Mouse (Mus musculus): ENCODE results near the gene Pex6. TPM values are rescaled to one million over a fixed set of nuclear protein-coding genes. Genes with fewer than 3 reads are reported as not detected.

Gene Pex6
- total RNA-seq (2023), result 10 to 100 TPM; 19.7 to 20.7 TPM

GRCm38 (mm10) chr17:46710959-46711597 is at the start of gene Pex6:
Gene Pex6, plus strand, starts transcription at chr17:46711463.

GRCm38 (mm10) chr17:46673850-46674529 is 37.3 kb upstream of the Pex6 start, which contains the start of gene Rrp36:
Gene Rrp36, minus strand, starts transcription at chr17:46674352.

DNA sequence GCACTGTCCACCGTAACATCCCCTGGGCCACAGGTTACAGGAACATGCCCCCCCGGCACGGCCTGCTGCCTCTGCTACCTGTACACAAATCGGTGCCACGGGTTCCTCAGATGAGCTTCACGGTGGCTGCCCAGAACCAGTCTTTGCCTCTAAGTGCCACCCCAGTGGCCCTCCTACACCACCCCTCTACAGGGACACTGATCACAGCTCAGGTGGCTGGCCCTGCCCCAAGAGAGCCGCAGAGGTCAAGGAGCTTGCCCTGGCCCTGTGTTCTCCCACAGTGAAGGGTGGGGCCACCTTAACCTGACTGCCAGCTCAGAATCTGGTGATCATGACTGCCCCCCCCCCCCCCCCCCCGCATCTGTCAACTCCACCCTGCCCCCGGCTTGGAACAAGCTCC is 32.8 kb upstream of the Pex6 start, which contains the start of gene Mea1:
Gene Mea1 (plus strand): TSS at position 378 of the 400 bp plus-strand sequence.

DNA sequence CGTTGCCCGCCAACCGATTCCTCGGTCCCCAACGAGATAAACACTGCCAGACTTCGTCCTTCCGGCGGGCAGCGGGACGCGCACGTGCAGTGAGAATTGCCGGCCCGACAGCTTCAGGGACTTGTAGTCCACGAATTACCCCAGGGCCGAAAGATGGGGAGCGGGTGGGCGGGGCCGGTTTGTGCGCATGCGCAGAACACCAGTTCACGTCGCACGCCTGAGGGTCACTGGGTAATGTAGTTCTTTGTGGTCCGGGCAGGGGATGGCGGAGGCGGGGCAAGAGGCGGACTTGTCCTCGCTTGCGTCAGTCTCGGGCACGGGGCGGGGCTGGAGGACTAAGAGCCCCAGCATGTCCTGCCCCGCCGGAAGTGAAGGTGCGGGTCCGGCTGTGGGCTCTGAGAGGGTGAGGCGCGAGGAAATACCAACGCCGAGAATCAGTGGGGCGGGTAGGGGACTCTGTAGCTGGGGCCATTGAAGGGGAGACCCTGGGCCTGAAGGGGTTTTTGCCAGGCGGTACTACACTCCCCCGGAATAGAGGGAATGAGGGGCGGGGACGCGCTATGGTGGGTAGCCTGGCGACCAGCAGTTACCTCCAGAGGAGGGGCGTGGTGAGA is 30.4 kb upstream of the Pex6 start, which contains the start of gene Klhdc3:
Gene Klhdc3 (minus strand): TSS at position 155 of the 614 bp plus-strand sequence.

GRCm38 (mm10) chr17:46704887-46705835 is 6.1 kb upstream of the Pex6 start, which contains the start of gene Ppp2r5d:
Gene Ppp2r5d, minus strand, starts transcription at chr17:46705111.

GRCm38 (mm10) chr17:46728904-46729318 is 17.6 kb downstream of the Pex6 start, which contains the start of gene Gnmt:
Gene Gnmt, minus strand, starts transcription at chr17:46729168.

GRCm38 (mm10) chr17:46751794-46752556 is 40.7 kb downstream of the Pex6 start, which contains the start of gene Cnpy3:
Gene Cnpy3, minus strand, starts transcription at chr17:46752214.

DNA sequence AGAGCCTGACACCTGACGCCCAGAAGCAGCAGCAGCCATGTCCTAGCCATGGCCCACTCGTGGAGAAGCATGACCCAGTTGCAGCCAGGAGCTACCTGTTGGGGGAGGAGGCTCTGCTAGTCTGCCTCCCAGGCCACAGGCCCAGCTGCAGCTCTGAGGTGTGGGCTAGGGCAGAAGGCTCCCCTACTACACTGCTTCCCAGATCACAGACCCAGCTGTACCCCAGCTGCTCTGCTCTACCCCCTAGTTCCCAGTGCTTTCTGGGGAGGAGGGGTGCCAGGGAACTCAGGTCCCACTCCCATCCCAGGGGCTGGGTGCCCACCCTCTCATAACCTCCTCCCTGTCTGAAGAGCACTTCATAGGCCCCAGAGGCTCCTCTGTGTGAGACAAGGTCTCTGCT is 52.3 kb downstream of the Pex6 start, which contains the start of gene Ptcra:
Gene Ptcra (minus strand): TSS at position 169 of the 400 bp plus-strand sequence.

DNA sequence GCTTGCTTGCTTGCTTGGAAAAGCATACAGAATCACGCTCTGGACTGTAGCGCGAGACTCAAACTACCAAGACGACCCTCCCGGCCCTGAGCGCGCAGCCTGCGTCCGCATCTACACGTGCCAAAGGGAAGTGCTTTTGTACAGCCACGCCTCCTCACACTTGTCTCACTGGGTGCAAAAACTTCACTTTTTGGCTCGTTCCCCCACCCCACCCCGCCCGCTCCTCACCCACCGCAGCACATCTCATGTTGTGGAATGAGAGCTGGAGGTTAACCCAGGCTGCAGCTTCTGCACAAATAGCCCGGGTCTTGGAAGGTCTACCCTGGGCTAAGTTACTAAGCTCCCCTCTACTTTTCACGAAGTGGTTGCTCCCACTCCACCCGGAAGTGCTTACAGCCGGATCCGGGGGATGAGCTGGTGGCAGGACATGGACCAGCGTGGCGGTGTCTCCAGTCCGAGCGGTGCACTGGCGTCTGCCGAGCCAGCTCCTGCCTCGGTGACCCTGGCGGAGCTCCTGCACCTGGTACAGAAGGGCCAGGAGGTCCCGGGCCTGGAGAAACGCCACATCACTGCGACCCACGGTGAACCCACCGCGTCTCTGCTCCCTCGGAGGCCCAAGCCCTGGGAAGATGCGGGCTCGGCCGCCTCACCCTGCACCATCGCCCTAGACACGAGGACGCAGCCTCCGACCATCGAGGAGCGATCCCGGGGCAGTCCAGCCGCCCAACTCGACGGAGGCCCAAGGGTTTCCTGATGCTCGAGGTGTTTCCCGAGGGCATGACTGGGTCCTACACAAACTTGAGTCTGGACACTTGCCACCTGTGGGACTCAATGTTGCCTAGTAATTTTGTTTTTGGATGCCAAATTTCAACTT is 61.4 kb downstream of the Pex6 start, which contains the start of gene 2310039H08Rik:
Gene 2310039H08Rik (plus strand): TSS at position 232 of the 874 bp plus-strand sequence.

Other genes with a start within 250 kb of the Pex6 start
- not detected for gene Ttbk1, start 223.8 kb upstream of the Pex6 start, total RNA-seq (2023)
- gene Dnph1, start 214.8 kb upstream of the Pex6 start, total RNA-seq (2023), result 1 to 10 TPM; 3.7 to 5.4 TPM
- gene Cul9, start 165.1 kb upstream of the Pex6 start, total RNA-seq (2023), result 1 to 10 TPM; 3.3 to 4.3 TPM
- gene Srf, start 155.3 kb upstream of the Pex6 start, total RNA-seq (2023), result 10 to 100 TPM; 51.5 to 56.3 TPM
- gene Ptk7, start 82.0 kb upstream of the Pex6 start, total RNA-seq (2023), result under 1 TPM; 0.33 to 0.57 TPM
- 10 to 100 TPM; 22.9 to 26.0 TPM for gene Klc4, start 65.4 kb upstream of the Pex6 start, total RNA-seq (2023)
- 10 to 100 TPM; 22.4 to 22.6 TPM for gene Mrpl2, start 65.2 kb upstream of the Pex6 start, total RNA-seq (2023)
- gene Cul7, start 61.1 kb upstream of the Pex6 start, total RNA-seq (2023), result 1 to 10 TPM; 3.5 to 3.6 TPM
- 10 to 100 TPM; 13.3 to 16.9 TPM for gene Rrp36, start 37.1 kb upstream of the Pex6 start, total RNA-seq (2023)
- gene Mea1, start 32.7 kb upstream of the Pex6 start, total RNA-seq (2023), result 10 to 100 TPM; 41.6 to 50.6 TPM
- gene Klhdc3, start 30.5 kb upstream of the Pex6 start, total RNA-seq (2023), result 10 to 100 TPM; 48.5 to 51.8 TPM
- 10 to 100 TPM; 24.7 to 30.7 TPM for gene Ppp2r5d, start 6.4 kb upstream of the Pex6 start, total RNA-seq (2023)
- 1 to 10 TPM; 3.2 to 4.0 TPM for gene Gnmt, start 17.7 kb downstream of the Pex6 start, total RNA-seq (2023)
- gene Cnpy3, start 40.8 kb downstream of the Pex6 start, total RNA-seq (2023), result 100 to 1,000 TPM in 1 of 2 experiments, 10 to 100 TPM in 1; 84.1 to 101 TPM
- gene Ptcra, start 52.2 kb downstream of the Pex6 start, total RNA-seq (2023), result not detected
- gene 2310039H08Rik, start 61.2 kb downstream of the Pex6 start, total RNA-seq (2023), result 10 to 100 TPM in 1 of 2 experiments, 1 to 10 TPM in 1; 9.7 to 10.0 TPM
- gene Rpl7l1, start 71.2 kb downstream of the Pex6 start, total RNA-seq (2023), result 10 to 100 TPM; 39.7 to 45.5 TPM
- 10 to 100 TPM; 33.6 to 43.1 TPM for gene Bicral, start 147.0 kb downstream of the Pex6 start, total RNA-seq (2023)
- gene Tbcc, start 179.2 kb downstream of the Pex6 start, total RNA-seq (2023), result 10 to 100 TPM; 12.2 to 13.9 TPM
- not detected for gene Prph2, start 199.0 kb downstream of the Pex6 start, total RNA-seq (2023)

Measured in neutrophil, adult 59 days (primary cell).